Mouse (Mus musculus) liver (tissue): ENCODE data around the gene Ctnna3.
"Not testable (repeated sequence)": the region's sequence is repeated elsewhere in the genome, so short reads cannot be mapped to it uniquely, and the experiment has no call there.

Experiments used
- DNase-seq: peaks from one replicate; pipeline ENCODE4 v3.0.0-alpha.2; 2020; ENCODE audit warnings: mixed read lengths

Gene Ctnna3

GRCm38 (mm10) chr10:63429785-63430305, at the start of gene Ctnna3:
Ctnna3 (plus strand) TSS chr10:63430098.
- DNase-seq, result peak; percentile 94

GRCm38 (mm10) chr10:63381498-63382280, 48.2 kb upstream of the Ctnna3 start, which contains the start of gene Sirt1:
Sirt1 (minus strand) TSS chr10:63381704.
- DNase-seq, result peak; percentile 9

GRCm38 (mm10) chr10:63382372-63383279, 47.3 kb upstream of the Ctnna3 start, which contains the start of gene Dnajc12:
Dnajc12 (plus strand) TSS chr10:63382443.
- DNase-seq, result peak; percentile 87

- DNase-seq, result not testable (repeated sequence)
Measured at GRCm38 (mm10) chr10:63385897-63386296, 44.0 kb upstream of the Ctnna3 start.

GRCm38 (mm10) chr10:63386444-63386843, 43.5 kb upstream of the Ctnna3 start:
- peak; percentile 88 for DNase-seq

GRCm38 (mm10) chr10:63386991-63387390, 42.9 kb upstream of the Ctnna3 start:
- DNase-seq, result peak; percentile 17

GRCm38 (mm10) chr10:63388948-63389347, 41.0 kb upstream of the Ctnna3 start:
- DNase-seq, result no peak

- no peak for DNase-seq
Measured at GRCm38 (mm10) chr10:63396963-63397362, 32.9 kb upstream of the Ctnna3 start.

GRCm38 (mm10) chr10:63402731-63403504, 27.0 kb upstream of the Ctnna3 start:
- DNase-seq, result no peak

- no peak for DNase-seq
Measured at GRCm38 (mm10) chr10:63403636-63404035, 26.3 kb upstream of the Ctnna3 start.

- DNase-seq, result no peak
Measured at GRCm38 (mm10) chr10:63410162-63410956, 19.5 kb upstream of the Ctnna3 start.

GRCm38 (mm10) chr10:63411674-63412073, 18.2 kb upstream of the Ctnna3 start:
- not testable (repeated sequence) for DNase-seq

- DNase-seq, result no peak
Measured at GRCm38 (mm10) chr10:63412756-63413155, 17.1 kb upstream of the Ctnna3 start.

GRCm38 (mm10) chr10:63415287-63415686, 14.6 kb upstream of the Ctnna3 start:
- DNase-seq, result no peak

- no peak for DNase-seq
Measured at GRCm38 (mm10) chr10:63415850-63416249, 14.0 kb upstream of the Ctnna3 start.

- DNase-seq, result no peak
Measured at GRCm38 (mm10) chr10:63417061-63417460, 12.8 kb upstream of the Ctnna3 start.

- DNase-seq, result peak; percentile 82
Measured at GRCm38 (mm10) chr10:63421739-63422735, 7.9 kb upstream of the Ctnna3 start, which contains the start of gene Gm7075. Gm7075 (minus strand) TSS chr10:63421789.

GRCm38 (mm10) chr10:63422736-63422992, 7.2 kb upstream of the Ctnna3 start:
- no peak for DNase-seq

GRCm38 (mm10) chr10:63423591-63424474, 6.1 kb upstream of the Ctnna3 start:
- DNase-seq, result peak; percentile 45
